9 mouse cellular contexts compared by ENCODE assay signal in the genomic region with DNA sequence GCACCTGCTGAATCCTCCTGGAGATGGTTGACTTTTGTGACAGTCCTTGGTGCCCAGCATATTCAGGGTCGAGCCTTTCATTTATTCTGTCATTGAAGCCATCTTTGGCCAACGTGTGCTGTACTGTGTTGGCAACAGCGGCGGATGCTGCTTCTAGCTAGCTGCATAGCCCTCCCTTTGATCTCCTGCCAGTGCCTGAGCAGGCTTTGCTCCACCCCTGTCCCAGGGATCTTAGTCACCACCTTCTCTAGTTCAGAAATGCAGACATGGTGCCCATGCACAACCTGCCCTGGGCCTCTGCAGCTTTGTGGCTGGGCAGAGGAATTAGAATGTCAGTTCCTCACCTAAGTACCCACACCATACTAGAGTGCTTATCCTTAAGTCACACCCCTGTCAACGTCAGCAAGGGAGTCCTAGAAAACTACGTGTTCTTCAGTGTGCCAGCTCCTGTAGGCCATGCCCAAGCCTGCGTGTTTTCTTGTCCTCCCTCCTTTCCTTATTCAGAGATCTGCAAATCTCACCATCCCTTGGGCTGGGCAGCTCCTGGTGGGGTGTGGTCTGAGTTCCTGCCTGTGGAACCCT.
DNase-seq lines count a peak whose midpoint lies in the region; ATAC-seq and TF ChIP-seq lines count a peak whose summit lies in the region.
"Had no signal": no experiment of that assay in that cellular context is flagged by ENCODE, and none has a peak within 500 bp of the region (broad histone marks: within the 10 kb centered on the region; RNA-seq: fewer than 3 reads in every experiment).

No protein-coding gene starts in this region.

- DNase-seq in MN1 (ENCODE audit: low spot score): peak; percentile 82
- DNase-seq in cerebellum, adult 2 months: peak; percentile 32 to 53
- DNase-seq in heart, postnatal 14 days: peak; percentile 50 to 72
- DNase-seq in thymus, postnatal 0 days (ENCODE audit: low spot score): peak; percentile 13
- no peak for DNase-seq in ovary, postnatal 10 days (ENCODE audit: low spot score)
- no peak for DNase-seq in layer of hippocampus, postnatal 14 days (ENCODE audit: low spot score in 2 of 2)

- 0 out of 2 replicates have a peak, but pooled peaks have one; percentile 7 for ATAC-seq in intestine, embryonic 15.5 days
- ATAC-seq in intestine, embryonic 16.5 days: no peak

- 73% methylated on average over 7 of the region's 7 CpGs for WGBS in intestine, embryonic 15.5 days
- WGBS in intestine, embryonic 16.5 days: 75% methylated on average over 7 of the region's 7 CpGs
- WGBS in cerebellum, adult 2 months: 38% methylated on average over 7 of the region's 7 CpGs

- no peak overlapping the region for H3K4me3 ChIP-seq in intestine, embryonic 15.5 days (replicated peaks)
- H3K4me3 ChIP-seq in intestine, embryonic 16.5 days (ENCODE audit: low read length): no peak overlapping the region
- H3K4me3 ChIP-seq in cerebellum, adult 2 months (replicated peaks; ENCODE audit: insufficient read depth, low read depth, low read length): no peak overlapping the region
- H3K4me3 ChIP-seq: neural tube, embryonic 12.5 days had no signal

- H3K4me2 ChIP-seq in intestine, embryonic 15.5 days (replicated peaks): no peak overlapping the region
- H3K4me2 ChIP-seq in intestine, embryonic 16.5 days (ENCODE audit: low read depth, low read length): no peak overlapping the region
- H3K4me2 ChIP-seq: neural tube, embryonic 12.5 days had no signal

- TF ChIP-seq POLR2A in cerebellum, adult 2 months (IDR thresholded peaks at IDR 0.05; ENCODE audit: borderline replicate concordance, insufficient read depth, low read length): no peak

- H3K4me1 ChIP-seq in intestine, embryonic 15.5 days (replicated peaks): peaks cover 7% of the 10 kb centered on the region; the same call in 1 of the 2 replicates
- peaks cover 17% of the 10 kb centered on the region for H3K4me1 ChIP-seq in intestine, embryonic 16.5 days (ENCODE audit: control insufficient read depth, insufficient read depth, low read length)
- peaks cover 15% of the 10 kb centered on the region for H3K4me1 ChIP-seq in cerebellum, adult 2 months (ENCODE audit: control insufficient read depth, insufficient read depth, low read length)
- H3K4me1 ChIP-seq: neural tube, embryonic 12.5 days had no signal

- no peaks in the 10 kb centered on the region for H3K27me3 ChIP-seq in intestine, embryonic 15.5 days (replicated peaks)
- H3K27me3 ChIP-seq in intestine, embryonic 16.5 days (replicated peaks; ENCODE audit: control insufficient read depth, insufficient read depth, low read length): no peaks in the 10 kb centered on the region
- H3K27me3 ChIP-seq in cerebellum, adult 2 months (ENCODE audit: control insufficient read depth, insufficient read depth, low read length): no peaks in the 10 kb centered on the region
- H3K27me3 ChIP-seq: neural tube, embryonic 12.5 days had no signal

- no peak overlapping the region for H3K27ac ChIP-seq in intestine, embryonic 15.5 days
- no peak overlapping the region; the same call in 1 of the 2 replicates for H3K27ac ChIP-seq in intestine, embryonic 16.5 days (ENCODE audit: low read length)
- 0 out of 2 replicates have a peak overlapping the region, but pooled peaks have one; percentile 19 for H3K27ac ChIP-seq in cerebellum, adult 2 months (ENCODE audit: insufficient read depth, low read length)
- H3K27ac ChIP-seq: neural tube, embryonic 12.5 days had no signal

- H3K36me3 ChIP-seq in intestine, embryonic 15.5 days: no peaks in the 10 kb centered on the region
- no peaks in the 10 kb centered on the region for H3K36me3 ChIP-seq in intestine, embryonic 16.5 days (ENCODE audit: control insufficient read depth, insufficient read depth, low read length)
- H3K36me3 ChIP-seq: neural tube, embryonic 12.5 days had no signal

- H3K9me3 ChIP-seq in intestine, embryonic 15.5 days: no peaks in the 10 kb centered on the region
- H3K9me3 ChIP-seq in intestine, embryonic 16.5 days (ENCODE audit: control insufficient read depth, low read length): no peaks in the 10 kb centered on the region
- H3K9me3 ChIP-seq: neural tube, embryonic 12.5 days had no signal

- intact Hi-C loops in heart, postnatal 14 days (cut with DNase I): loop anchor here (10.0 kb wide), 1 partner anchor 149 kb away; a partner anchor contains a TSS

- no peak overlapping the region for H3K9ac ChIP-seq in intestine, embryonic 15.5 days
- H3K9ac ChIP-seq in intestine, embryonic 16.5 days (ENCODE audit: low read depth, low read length): no peak overlapping the region
- H3K9ac ChIP-seq: neural tube, embryonic 12.5 days had no signal

- TF ChIP-seq CTCF in cerebellum, adult 2 months (IDR thresholded peaks at IDR 0.05; ENCODE audit: borderline replicate concordance, insufficient read depth, low read depth, low read length): no peak

Comparison
In these comparisons a context has a peak if more than half of its experiments do, and no peak if none do; other contexts are left out.
1. DNase-seq: peak in MN1 (single experiment), cerebellum, adult 2 months (2 of 2), heart, postnatal 14 days (2 of 2) and thymus, postnatal 0 days (single experiment); none in ovary, postnatal 10 days (single experiment) and layer of hippocampus, postnatal 14 days (0 of 2).